Mouse (Mus musculus) cerebellum, adult 2 months (tissue): ENCODE measurements at regions not wholly inside any gene's neighbourhood (a gene's known extent, or its start where the extent isn't known, plus 50 kb on each side); places are given as distances from the start of the nearest gene placed in this dataset.

Experiments
- CTCF ChIP-seq: fragments of 200-500 bp; IDR thresholded peaks from 2 replicates; pipeline ENCODE4 v1.5.1; 2011; ENCODE audit warnings: low read depth, mild to moderate bottlenecking, control low read depth, low read length, moderate library complexity, borderline replicate concordance; ENCODE audit not compliant: insufficient read depth
- POLR2A ChIP-seq: fragments of 200-500 bp; IDR thresholded peaks from 2 replicates; pipeline ENCODE4 v1.6.1; 2011; ENCODE audit warnings: low read length, control low read depth, borderline replicate concordance; ENCODE audit not compliant: insufficient read depth

- TF ChIP-seq CTCF (no peak), POLR2A (no peak)
Measured at GRCm38 (mm10) chr15:94004911-94005310, 409.2 kb upstream of the Prickle1 start.
